Mouse (Mus musculus): ENCODE measurements around the gene Hltf.
"Not testable (repeated sequence)": the region's sequence is repeated elsewhere in the genome, so short reads cannot be mapped to it uniquely, and the experiment has no call there.

Gene Hltf

GRCm38 (mm10) chr3:20108881-20109280 lies 51.3 kb downstream of the Hltf start:
- DNase-seq = no peak

- no peak for DNase-seq
These were observed 54.3 kb downstream of the Hltf start for GRCm38 (mm10) chr3:20111913-20112312.

GRCm38 (mm10) chr3:20119044-20119591 lies 61.5 kb downstream of the Hltf start:
- DNase-seq = no peak

DNA sequence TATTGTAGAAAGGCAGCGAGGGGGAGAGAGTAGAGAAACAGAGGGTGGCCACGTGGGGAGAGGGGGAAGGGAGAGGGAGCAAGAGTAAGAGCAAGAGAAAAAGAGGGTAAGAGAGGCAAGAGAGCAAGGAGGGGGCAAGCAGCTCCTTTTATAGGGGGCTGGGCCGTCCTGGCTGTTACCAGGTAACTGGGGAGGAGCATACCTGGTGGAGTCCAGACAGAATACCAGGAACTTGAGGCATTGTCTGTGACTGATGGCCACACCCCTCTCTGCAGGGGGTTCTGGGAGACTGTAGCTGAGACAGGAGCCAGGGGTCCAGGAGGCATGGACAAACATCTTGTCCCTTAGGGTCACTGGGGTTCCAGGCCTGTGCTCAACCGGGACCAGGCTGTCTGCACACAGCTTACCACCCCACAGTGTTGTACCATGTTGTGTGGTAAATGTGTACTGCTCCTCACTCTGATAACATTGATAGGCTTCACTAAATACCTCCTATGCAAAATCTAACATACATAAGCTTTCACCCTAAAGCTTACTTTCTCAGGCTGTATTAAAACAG lies 62.2 kb downstream of the Hltf start:
- no peak for DNase-seq

GRCm38 (mm10) chr3:20121582-20121981 lies 64.0 kb downstream of the Hltf start:
- DNase-seq = not testable (repeated sequence)

GRCm38 (mm10) chr3:20125604-20126003 lies 68.0 kb downstream of the Hltf start:
- DNase-seq = no peak

GRCm38 (mm10) chr3:20127047-20127595 lies 69.5 kb downstream of the Hltf start:
- DNase-seq = peak; percentile 18

DNA sequence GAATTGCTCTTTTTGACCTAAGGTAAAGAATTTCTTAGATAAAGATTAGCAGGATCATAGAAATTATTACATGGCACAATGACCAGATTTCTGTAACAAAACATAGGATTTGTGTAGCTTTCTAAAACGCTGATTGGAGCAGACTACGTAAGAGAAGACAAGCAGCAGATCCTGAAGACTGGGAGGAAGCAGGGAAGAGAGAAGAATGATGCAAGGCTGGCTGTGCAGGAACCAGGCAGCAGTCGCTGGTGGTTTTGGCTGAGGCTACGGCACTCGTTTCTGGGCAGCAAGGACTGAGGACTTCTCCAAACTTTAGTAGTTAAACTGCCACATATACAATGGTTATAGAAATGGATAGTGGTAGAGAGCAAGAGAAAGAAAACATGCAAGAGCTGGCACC lies 71.9 kb downstream of the Hltf start:
- DNase-seq = no peak

DNA sequence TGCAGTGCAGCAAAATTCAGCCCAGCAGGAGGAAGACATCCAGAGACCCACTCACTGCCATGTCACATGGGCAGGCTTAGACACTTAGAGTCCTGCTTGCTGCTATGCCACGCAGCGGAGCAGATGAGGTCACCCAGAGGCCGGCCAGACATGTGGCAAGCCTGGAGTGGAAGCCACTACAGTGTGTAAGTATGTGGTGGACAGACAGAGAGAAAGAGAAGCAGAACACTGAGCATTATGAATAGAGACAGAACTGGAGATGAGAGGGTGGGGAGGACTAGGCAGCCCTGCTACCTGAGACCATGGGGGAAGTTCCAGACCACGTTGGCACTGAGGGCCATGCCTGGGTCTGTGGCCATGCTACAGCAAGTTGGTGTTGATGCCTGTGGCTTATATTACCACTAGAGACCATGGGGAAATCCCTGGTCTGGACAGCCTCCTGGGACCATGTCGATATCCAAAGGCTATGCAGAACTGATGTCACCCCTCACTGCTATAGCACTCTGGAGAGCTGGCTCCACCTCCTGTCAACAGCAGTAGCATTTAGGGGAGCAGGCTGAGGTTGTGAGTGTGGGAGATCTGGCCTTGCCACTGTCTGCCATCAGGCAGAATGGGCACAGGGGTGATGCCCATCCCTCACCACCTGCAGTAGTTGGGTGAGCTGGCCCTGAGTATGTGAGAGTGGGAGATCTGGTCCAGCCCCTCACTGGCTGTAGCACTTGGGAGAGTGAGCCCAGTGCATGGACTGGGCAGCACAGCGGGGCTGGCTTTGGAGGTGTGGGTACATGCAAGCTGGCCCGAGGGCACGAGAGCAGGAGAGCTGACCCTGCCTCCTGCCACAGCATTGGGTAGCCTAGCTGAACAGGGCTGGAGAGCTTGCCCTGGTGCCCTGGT lies 73.1 kb downstream of the Hltf start:
- DNase-seq = no peak

- no peak for DNase-seq
These were observed 73.7 kb downstream of the Hltf start for GRCm38 (mm10) chr3:20131350-20131720.

DNA sequence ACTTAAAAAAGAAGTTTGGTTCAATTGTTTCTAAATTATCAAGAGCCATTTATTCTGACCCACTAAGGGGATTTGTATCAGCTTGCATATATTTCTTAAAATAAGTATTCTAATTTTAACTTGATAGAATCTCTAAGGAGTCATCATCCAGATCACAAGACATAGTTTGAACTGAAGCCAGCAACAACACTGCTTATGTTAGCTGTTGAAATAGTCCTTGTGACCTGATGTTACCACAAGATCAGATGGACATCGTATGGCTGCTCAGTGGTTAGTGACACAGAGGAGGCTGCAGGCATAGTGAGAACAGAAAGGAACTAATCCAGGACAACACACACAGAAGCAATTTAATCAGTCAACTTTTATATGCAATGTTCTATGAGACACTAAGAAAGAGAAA lies 75.1 kb downstream of the Hltf start:
- DNase-seq = no peak

- no peak for DNase-seq
These were observed 76.1 kb downstream of the Hltf start for GRCm38 (mm10) chr3:20133745-20134144.

DNA sequence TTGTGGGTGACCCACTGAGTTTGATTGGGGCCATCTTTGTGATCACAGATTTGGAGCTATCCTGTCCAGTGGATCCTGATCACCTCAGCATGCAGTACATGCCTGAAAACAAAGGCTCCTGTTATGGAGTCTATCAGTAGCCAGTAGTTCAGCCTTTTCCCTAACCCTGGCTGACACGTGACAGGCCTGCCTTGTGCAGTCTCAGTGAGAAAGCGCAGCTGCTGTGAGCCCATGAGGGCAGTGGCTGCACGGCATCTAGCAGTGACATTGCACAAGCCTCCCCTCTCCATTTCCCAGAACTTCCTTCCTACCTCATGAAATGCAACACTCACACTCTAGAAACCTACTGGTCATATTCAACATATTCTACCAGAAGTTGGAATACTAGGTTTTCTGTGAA lies 76.9 kb downstream of the Hltf start:
- no peak for DNase-seq

DNA sequence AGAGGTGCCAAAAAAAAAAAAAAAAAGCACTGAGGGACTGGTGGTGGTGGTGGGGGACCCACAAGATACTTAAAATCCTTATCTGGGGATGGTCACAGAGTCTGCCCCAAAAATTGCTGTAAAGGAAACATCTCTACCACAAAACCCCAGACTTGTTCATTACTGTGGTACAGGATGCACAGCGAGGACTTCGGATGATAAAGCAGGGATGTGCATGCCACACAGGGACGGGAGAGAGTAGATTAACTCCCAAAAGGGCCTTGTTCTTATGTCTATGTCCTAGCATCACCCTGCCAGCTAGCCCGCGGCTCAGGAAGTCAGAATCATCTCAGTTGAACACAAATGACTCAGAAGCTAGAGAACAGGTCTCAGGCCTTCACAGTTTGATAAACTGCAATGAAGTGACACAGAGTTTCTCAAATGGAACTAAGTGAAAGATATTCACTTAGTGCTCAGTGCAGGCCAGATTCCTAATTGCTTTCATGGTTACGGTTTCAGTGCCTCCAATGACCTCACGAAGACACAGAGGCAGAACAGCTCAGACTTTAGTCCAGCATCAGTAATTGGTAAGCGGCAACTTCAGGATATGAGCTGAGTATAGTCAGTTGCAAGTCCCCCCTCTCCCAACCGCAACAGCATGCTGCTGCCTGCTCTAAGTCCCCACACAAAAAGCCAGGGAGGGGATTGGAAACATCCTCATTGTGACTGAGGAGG lies 79.4 kb downstream of the Hltf start:
- DNase-seq = no peak

- no peak for DNase-seq
These were observed 83.6 kb downstream of the Hltf start for GRCm38 (mm10) chr3:20141240-20141639.

GRCm38 (mm10) chr3:20141679-20142078 lies 84.1 kb downstream of the Hltf start:
- peak; percentile 27 for DNase-seq

DNA sequence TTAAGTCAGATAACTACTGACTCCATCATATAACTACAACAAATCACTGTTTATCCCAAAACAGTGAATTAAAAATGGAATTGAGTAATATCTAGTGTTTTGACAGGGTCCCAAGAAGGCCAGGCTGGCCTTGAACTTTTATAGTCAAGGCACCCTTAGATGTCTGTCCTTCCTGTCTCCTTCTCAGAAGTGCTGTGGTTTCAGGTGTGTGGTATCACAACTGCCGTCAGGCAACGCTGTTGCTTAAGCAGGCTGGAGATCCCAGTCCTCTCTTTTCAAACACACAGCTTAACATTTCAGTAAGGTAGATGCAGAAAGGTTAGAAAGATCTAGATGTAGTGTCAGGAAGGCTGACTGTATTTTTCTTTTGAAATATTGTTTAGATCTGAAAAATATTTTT lies 84.5 kb downstream of the Hltf start:
- peak; percentile 53 for DNase-seq

DNA sequence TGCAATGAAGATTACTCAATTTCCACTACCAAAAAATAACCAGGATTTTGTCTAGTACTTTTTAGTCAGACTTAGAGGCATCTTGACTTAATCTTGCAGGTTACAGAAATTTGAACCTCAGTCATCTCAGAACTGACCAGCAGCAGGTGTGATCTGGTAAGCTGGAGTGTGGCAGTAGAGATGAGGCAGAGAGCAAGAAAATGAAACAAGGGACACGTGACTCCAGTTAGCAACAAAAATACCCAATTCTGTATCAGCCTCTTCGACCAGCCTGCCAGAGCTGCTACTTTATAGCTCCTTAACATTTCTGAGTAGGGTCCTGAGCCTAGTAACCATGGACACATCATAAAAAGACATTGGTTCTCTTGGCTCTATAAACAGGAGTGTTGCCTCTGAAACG lies 85.0 kb downstream of the Hltf start:
- no peak for DNase-seq

- DNase-seq = no peak
These were observed 86.1 kb downstream of the Hltf start for GRCm38 (mm10) chr3:20143726-20144125.

- DNase-seq = no peak
These were observed 86.8 kb downstream of the Hltf start for GRCm38 (mm10) chr3:20144401-20144800.

DNA sequence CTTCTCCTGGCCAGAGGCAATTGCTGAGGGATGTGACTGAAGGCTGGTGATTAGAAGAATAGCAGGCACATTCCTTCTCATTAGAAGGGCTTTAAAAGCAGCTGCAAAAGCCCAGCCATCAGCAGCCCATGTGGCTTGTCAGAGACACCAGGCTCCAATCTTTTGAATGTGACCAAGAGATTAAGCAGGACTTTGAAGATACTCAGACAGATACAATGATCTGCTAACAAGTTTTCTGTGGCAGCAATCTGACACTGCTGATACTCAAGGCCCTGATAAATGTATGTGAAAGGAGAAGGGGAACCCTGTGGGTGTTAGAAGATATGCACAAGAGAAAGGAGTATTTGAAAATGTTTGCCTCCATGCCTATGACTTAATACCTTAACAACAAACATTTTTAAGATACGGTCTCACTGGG lies 88.1 kb downstream of the Hltf start:
- DNase-seq = no peak

GRCm38 (mm10) chr3:20146884-20147395 lies 89.3 kb downstream of the Hltf start:
- no peak for DNase-seq

DNA sequence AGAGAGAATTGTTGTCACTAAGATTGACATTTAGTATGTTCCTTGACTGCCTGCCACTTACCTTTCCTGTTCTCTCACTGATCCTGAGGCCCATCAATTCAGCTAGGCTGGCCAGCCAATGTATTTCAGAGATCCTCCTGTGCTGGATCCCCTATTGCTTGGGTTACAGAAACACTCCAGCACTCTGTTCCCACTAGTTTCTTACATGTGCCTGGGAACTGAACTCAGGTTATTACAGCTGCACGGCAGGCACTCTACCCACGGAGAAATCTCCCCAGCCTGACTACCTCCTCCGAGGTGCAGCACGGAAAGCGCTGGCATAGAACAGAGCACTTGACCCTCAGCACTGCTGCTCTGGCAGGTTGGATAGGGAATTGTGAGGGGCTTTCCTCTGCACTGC lies 90.0 kb downstream of the Hltf start:
- no peak for DNase-seq
